Mouse (Mus musculus) mouse trophoblast stem cell (cell line): Measurements from ENCODE around the gene Ifi209.
"Not testable (repeated sequence)": the region's sequence is repeated elsewhere in the genome, so short reads cannot be mapped to it uniquely, and the experiment has no call there.

ENCODE experiments used
- in situ Hi-C, 2 experiments: fragments of 300-500 bp; cut with MseI, MboI; formaldehyde crosslinking; loops; 2 replicates in 1 of 2; 3 replicates in 1 of 2; pipeline ENCODE4 v1.15.1; 2025

Ifi209 gene

GRCm38 (mm10) chr1:173630622-173631021 is at the start of gene Ifi209:
Ifi209 (plus strand) TSS chr1:173630917.
- in situ Hi-C loops: not testable (repeated sequence)

DNA sequence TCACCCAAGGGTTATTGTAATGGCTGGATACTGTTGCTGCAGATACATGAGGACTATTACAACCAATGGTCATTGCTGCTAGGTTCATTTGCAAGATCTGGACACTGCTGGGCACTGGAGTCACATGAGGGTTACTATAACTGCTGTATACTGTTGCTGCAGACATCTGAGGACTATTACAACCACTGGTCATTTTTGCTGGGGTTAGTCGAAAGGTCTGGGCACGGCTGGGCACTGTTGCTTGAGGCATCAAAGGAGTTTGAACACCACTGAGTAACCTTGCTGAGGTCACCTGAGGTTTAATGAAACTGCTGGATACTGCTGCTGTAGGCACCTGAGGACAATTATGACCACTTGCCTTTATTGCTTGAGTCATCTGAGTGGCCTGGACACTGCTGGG is 41.0 kb upstream of the Ifi209 start:
- in situ Hi-C loops: not testable (repeated sequence)

DNA sequence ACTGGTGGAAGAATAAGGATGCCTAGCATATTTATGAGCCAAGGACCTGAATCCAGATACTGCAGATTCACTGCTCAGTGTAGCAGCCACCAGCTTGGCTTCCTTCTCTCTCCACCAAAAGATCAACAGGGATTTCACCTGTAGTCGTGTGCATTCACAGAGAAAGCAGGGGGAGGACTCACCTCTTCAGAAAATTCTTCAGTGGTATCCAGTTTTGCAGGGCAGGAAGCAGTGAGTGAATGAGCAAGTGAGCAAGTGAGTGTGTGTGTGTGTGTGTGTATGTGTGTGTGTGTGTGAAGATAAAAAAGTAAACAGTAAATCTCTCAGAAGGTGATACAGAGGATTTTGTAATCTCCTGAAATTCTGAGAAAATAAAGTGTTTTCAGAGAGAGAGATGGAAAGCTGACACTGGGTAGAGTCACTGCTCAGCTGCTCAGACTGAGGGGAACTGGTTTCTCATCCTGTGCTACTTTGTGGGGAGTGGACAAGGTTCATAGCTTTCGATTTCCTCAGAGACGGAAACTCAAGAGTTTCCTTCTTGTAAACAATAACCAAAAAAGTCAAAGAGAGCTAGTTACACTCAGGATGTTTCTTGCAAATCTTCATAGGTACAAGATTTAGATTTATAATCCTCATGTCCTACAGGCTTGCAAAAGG is 31.8 kb upstream of the Ifi209 start, which contains the start of gene Ifi213:
TSS of gene Ifi213 (minus strand) at position 437 of the 657 bp plus-strand sequence.
- in situ Hi-C loops: not testable (repeated sequence)

DNA sequence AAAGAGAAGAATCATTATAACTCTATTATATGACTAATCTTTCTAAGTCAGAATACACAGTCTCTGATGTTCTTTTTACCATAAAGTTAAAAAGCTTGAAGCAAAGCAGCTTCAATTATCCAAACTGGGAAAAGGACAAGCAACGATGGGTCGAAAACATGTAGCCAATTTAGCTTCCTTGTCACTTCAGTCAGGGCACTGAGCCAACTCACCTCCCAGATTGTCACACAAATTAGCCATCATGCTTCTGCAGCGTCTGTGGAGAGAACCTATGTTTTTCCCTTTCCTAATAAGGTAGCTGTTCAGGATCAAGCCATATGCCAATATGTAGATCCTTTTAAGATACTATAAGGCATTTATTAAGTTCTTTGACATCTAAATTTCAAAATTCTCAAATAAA is 20.4 kb upstream of the Ifi209 start:
- in situ Hi-C loops: not testable (repeated sequence)

- in situ Hi-C loops: not testable (repeated sequence)
Measured at GRCm38 (mm10) chr1:173622216-173622615, 8.5 kb upstream of the Ifi209 start.

DNA sequence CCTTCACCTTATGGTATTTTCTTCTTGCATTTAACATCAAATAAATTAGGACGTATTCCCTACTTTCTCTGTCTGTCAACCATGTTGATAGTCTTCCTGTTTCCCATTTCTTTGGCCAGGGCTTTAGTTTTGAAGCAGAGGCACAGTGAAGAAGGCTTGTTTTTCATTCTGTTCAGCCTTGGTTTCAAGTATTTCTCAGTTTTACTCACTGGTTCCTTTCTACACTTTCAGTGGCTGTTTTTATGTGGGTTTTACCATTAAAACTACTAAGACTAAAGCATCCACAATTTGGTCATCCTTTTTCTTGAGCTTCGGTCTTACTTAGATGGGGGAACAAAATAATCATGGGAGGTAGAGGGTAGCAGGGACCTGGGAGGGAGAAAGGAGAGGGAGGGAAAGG is 6.7 kb upstream of the Ifi209 start:
- in situ Hi-C loops: no loop called here

DNA sequence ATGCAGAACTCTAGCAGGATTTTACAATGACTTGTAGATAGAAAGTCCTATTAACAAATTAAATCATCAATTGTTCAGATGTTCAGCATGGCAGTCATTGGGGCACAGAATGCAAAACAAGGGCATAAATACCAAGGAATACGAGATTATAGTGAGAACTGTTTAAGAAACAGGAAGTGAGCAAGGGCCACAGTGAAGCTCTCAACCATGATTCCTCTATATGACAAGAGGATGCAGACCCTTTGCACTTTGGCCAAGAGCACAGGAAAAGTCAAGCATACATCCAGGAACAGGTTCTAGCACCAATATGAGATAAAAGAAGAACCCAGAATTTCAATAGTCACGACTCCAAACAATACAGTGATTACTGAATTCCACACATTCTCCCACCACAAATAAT is 4.0 kb upstream of the Ifi209 start:
- in situ Hi-C loops: no loop called here

- in situ Hi-C loops: no loop called here
Measured at GRCm38 (mm10) chr1:173633969-173634645, 3.4 kb downstream of the Ifi209 start.

DNA sequence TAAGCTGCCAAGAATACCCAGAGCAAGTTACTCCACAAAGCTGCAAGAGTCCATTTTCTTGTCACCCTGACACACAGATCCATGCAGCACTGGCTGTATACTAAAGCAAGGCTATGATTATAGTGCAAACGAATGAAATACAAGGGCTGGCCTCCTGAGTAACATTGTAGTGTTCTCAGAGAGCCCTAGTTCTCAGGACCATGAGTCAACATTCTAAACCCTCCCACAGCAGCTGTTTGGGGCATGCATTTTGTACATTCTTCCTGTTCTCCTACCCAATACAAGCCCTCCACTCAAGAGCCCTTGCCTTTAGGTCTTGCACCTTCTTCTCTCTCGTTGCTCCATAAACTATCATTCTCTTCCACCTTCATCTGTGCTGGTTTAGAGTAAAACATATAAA is 14.7 kb downstream of the Ifi209 start:
- in situ Hi-C loops: no loop called here

DNA sequence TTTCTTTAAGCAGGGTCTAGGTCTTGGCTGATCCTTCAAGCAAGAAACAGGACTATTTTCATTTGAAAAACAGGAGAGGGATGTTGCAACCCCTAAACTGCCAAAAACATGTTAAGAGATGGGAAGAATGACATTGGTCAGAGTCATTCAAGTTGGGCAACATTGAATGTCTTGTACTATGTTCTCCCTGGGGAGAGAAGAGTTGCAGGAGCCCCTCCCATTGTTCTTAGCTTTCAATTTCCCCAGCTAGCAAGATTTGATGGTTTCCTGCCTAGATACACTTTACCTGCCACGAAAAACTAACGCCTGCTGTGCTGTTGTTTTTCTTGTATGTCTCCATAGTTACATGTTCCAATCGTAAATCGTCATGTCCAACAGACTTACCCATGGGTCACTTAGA is 27.3 kb downstream of the Ifi209 start:
- in situ Hi-C loops: no loop called here

GRCm38 (mm10) chr1:173673458-173674097 is 42.9 kb downstream of the Ifi209 start, which contains the start of gene Ifi208:
Ifi208 (plus strand) TSS chr1:173673675.
- in situ Hi-C loops: not testable (repeated sequence)

DNA sequence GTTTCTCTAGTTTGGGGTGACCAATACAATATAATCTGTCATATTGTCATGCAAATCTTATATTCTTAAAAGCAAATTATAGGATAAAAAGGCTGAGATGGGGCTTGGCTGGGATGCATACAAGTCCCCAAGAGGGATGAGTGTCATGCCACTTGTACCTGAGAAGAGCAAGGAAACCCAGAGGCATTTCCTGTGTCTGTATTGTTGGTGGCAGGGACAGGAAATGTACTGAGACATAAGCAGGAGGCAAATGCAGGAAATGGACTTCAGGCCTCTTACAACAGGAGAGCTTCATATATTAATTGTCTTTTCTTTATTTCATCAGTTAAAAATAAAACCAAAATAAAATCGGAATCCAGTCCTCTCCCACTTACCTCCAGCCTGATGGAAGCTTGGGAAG is 47.9 kb downstream of the Ifi209 start:
- in situ Hi-C loops: not testable (repeated sequence)

- in situ Hi-C loops: no loop called here
Measured at GRCm38 (mm10) chr1:173694270-173694669, 63.6 kb downstream of the Ifi209 start.
